Mouse (Mus musculus) cerebellum, adult 11-12 months (tissue): ENCODE measurements around the gene Sapcd1.

Experiments used
- DNase-seq: peaks from one replicate; pipeline ENCODE4 v3.0.0; 2022

Sapcd1 gene

DNA sequence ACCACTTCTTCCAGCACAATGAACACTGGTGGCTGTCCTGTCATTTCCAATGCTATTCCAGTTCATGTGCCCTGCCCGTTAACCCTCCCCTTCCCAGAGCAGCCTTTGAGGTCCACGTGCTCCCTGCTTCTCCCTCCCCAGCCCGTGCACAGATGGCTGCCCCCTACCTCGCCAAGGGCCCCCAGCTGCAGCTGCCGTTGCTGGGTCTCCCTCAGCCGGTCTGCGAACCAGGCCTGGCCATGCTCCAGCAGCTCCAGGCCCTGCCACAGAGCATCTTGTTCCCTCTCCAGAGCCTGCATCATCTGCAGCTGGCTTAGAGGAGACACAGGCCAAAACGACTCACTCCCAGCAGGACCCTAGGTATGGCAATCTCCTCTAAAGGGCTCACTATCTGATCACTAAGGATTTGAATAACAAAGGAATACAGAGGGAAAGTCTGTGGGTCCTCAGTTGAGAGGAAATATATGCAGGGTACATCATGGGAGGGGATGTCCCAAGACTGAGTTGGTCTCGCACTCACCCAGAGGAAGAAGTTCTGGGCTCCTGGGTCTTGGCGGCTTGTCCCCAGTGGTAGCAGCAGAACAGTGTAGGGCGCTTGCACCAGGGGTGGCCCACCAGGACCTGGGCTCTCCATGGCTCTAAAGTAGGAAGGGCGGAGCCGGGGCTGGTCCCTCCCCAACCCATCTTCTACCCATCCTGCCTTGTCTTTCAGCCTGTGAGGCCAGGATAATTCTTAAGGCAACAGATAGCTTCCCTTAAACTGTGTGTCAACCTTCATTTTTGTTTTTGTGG, at the start of gene Sapcd1:
Sapcd1 (minus strand) TSS at position 740 of the 792 bp plus-strand sequence.
- DNase-seq = peak; percentile 49

DNA sequence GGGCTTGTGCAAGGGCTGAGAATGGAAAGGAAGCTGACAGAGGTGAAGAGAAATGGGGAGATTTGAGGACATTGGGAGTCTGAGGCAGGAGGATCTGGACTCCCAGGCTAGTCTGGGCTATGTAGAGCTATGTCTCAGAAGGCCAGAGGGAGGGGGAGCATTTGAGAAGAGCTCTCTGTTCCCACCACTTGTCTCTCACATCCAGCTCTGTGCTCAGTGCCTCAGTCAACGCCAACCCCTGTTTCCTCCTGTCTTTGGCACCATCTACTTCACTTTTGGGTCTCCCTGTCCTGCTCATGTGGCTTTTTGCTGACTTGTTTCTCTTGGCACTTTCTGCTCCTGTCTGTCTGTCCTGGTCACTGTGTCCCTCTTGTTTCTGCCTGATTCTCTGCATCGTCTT, 49.5 kb upstream of the Sapcd1 start:
- DNase-seq = no peak

DNA sequence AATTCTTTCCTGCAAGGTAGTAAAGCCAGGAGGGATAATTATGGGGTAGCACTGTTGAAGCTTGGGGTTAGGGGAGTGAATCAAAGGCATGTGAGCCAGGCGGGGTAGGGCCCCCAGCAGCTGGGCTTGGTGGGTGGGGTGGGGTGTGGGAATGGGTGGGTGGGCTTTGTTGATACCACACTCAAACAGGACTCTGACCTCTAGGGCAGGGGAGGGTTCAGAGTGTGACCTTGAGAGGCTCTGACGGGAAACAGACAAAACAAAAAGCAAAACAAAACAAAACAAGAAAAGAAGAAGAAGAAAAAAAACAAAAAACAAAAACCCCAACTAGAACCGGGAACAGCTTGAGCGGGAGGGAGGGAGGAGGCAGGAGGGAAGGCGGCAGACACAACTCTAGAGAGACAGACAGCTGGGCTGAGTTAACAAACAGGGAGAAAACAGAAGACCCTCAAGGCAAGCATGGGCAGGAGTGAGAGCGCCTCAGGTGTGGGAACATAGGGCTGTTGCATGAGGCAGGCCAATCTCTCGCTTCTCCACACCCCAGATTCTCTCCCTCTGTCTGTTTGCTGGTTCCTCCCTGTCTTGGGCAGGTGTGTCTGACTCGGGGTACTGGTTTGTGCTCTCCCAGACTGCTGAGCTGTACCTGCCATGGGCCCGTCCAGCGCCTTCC, 48.8 kb upstream of the Sapcd1 start, which contains the start of gene Ly6g6e:
Ly6g6e (plus strand) TSS at position 396 of the 670 bp plus-strand sequence.
- DNase-seq = no peak

DNA sequence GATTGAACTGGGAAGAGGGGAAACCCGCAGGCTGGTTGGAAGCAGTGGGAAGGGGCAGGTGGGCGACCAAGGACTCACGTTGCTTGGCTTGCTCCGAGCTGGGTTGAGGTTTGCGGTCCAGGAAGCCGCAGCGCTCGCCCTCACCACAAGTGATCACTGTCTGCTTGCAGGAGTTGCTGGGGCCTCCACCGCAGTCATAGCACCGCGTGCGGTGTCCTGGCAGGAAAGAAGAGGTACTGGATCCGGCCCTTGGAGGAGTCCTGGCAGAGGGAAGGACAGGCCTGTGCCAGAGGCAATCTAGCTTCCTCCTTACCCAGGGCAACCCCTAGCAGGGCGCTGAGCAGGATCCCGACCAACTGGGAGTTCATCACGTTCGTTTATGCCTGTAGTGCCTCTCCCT, 46.3 kb upstream of the Sapcd1 start:
- peak; percentile 93 for DNase-seq

DNA sequence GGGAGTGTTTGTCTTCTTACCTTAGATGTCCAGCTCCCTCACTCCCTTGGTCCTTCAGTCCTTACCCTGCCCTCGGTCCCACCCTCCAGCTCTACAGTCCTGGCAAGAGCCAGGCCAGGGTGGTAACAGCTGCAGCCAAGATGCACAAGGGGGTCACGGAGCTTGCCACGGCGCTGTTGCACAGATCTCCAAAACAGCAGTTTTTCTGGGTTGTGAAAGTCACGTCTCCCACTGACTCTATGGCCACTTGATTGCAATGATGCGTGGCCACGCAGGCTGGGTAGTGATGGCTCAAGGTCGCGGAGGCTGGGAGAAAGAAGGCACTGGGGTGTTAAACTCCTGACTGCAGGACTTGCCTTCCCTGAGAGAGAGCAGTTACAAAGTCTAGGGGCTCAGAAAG, 43.6 kb upstream of the Sapcd1 start:
- peak; percentile 56 for DNase-seq

DNA sequence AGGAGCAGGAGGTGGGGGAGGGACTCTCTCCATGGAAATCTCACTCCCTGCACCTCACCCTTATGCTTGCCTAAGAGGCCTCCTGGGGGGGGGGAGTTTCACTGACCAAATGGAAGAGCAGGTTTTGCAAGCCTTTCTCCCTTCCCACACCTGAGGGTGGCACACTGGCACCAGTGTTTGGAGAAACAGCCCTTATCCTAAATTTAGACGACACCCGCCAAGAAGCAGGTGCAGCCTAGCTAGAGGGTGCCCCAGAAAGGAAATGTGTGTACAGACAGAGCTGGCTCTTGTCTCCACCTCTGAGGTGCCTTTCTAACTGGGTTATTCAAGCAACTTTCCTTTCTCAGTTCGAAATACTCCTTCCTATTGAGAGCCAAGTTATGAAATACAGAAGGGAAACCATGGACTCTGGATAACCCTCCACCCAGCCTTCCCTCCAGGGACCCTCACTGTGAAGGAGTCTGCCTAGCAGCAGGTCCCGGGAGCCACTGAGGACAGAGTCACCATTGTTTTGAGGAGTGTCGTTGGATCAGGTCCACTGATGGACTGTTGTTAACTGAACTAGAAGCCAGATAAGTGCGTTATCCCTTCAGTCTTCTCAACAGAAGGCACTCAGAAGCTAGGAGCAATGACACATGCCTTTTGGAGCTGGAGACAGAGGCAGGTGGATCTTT, 42.9 kb upstream of the Sapcd1 start:
- DNase-seq = peak; percentile 95

DNA sequence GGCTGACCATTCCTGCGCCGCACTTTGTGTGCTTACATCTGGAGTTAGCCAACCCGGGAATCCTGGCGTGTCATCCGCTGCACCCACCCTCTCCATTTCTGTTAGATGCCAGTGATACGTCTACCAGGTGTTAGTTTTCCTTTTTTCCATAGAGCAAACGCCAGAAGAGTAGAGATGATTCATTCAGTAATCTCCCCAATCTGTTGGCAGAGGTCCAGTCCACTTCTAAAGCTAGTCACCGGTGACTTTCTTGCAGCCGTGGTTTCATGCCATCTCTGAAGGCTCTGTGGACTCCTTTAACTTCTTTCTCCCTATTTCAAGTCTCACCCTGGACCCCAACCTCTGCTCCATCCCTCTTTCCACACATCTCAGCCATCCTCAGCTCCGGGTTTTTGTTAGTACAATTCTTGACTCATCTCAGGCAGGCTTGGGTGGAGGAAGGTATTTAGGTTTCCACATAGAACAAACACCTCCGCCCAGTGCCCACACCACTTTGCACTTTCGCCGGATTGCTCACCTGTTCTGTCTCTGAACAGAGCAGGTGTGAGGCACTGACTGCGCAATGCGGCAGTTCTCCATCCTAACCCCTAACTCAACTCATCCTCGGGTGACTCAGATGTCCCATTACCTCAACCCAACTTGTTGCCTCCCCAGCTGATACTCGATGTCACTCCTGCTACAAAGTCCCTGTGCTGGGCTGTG, 40.5 kb upstream of the Sapcd1 start:
- DNase-seq = peak; percentile 55

DNA sequence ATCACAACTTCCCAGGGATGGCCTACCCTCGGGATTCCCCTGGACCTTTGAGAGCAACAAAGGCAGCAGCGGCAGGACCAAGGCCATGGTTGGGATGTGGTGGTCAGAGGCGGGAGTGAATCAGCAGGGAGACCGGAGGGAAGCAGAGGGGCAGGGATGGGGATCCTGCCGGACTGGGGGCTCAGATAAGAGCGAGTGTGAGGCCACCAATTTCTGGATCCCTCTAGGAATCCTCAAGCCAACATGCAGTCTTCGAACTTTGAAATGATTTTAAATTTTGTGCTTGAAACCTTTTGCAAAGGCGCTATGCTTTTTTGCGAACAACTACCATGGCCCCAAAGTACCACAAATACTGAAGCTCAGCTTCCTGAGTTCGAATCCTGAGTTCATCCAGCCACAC, 38.3 kb upstream of the Sapcd1 start, which contains the start of gene Mpig6b:
Mpig6b (minus strand) TSS at position 101 of the 400 bp plus-strand sequence.
- DNase-seq = no peak

DNA sequence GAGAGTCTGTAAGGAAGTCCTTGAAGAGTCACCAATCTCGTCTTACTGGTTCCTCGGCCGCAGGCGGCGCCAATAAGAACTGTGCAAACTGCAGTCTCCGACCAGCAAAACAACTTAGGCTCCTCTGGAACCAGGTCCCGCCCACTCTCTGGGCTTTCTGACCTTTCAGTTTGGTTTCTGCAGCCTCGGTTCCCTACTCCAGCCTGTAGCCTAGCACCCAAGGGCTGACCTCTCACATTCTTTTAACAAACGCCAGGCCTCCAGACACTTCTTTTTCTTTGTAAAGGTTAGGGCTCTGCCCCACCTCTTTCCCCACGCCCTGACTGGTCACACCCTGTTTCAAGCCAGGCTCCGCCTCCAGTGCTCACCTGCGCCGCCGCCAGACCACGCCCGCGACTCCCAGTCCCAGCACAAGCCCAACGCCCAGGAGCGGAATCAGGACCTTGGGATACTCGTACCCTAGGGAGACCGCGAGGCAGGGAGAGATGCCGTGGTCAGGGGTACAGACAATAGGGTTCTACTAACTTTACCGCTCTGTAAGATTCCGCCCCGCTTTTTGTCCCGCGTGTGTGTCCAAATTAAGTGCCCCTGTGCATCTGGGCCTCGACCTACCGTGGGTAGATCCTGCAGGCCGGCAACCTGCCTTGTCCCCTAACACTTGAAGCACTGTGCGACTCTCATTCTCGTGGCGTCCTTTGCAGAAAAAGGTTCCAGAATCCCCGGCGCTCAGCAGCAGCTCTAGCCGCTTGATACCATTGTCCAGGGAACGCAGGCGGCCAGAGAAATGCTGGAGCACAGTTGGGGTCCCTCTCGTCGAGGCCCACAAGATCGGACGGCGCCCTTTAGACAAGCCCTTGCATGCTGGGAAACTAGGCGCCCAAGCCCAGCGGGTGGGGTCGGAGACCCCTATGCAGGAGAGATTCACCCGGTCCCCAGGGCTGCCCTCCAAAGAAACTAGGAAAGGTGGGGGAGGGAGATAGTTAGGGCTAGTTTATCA, 37.4 kb upstream of the Sapcd1 start, which contains the start of gene Ly6g6c:
Ly6g6c (plus strand) TSS at position 438 of the 997 bp plus-strand sequence.
- peak; percentile 73 for DNase-seq

DNA sequence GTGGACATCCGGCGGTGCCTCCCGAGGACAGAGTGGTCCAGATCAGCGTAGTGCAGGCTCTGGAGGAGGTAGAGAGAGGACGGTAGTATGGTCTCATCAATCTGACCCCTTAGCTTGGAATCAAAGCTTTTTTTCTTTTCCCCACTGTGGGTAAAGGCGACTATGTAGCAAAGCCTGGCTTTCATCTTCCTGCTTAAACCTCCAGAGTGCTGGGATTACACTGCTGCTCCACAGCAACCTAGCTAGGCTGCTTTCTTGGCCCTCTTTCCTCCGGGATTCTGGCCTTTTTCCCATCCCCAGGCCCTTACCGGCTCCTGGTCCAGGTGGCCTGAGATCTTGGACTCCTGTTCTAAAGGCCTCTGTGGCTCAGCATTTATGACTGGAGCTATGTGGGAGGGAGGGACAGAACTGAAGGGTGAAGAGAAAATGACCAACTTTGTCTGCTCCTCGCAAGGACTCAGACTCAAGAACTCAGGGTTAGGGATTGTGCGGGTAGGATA, 36.6 kb upstream of the Sapcd1 start:
- DNase-seq = peak; percentile 82

DNA sequence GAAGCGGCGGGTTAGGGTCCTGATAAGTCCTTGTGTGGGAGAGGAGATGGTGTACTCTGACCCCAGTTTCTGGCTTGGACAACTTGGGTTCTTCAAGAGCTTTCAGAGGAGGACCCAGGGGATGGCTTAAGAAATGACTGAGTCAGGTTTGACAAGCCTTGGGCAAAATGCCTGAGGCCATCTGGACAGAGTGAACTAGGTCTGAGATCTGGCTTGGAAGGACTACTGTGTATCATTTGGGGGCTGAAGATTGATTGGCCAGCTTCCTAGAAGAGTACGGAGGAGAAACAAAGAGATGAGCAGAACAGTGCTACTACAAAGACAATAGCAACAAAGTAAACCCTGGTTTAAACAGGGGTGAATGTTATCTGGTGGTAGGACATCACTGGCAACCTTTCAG, 35.6 kb upstream of the Sapcd1 start:
- peak; percentile 54 for DNase-seq

DNA sequence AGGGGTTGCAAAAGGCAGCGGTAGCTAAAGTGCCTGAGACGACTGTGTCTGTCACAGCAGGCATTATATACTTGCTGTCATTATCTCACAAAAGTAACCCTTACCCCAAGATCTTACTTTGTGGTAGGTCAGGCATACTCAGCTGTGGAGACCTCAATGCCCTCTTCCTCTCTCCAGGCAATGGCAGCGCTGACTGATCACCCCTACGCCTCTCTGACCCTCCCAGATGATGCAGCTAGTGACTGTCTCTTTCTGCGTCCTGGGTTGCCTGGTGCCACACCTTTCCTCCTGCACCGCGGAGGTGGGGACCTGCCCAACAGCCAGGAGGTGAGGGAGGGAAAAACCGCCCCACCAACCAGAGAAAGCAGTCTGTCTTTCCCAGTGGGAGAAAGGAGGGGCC, 33.5 kb upstream of the Sapcd1 start:
- peak; percentile 40 for DNase-seq

DNA sequence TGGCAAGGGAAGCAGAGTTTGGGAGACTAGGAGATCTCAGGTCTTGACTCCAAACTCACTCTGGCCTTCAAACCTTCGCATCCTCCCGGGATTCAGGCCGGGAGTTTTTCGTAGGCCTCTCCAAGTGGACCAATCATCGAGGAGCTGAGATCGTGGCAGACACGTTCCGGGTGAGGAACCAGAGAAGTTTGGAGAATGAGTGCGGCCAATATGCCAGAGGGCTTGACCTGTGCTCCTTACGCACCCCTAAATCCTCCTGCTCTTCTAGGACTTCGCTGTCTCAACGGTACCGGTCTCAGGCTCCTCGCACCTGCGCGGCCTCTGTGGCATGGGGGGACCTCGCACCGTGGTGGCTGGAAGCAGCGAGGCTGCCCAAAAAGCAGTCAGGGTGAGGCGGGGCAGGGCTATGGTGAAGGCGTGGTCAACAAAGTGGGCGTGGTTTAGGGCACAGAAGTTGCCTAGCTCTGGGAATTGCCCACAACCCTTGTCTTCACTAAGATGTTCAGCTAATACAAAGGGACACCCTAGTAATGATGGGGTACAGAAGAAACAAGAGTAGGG, 33.0 kb upstream of the Sapcd1 start:
- peak; percentile 61 for DNase-seq

DNA sequence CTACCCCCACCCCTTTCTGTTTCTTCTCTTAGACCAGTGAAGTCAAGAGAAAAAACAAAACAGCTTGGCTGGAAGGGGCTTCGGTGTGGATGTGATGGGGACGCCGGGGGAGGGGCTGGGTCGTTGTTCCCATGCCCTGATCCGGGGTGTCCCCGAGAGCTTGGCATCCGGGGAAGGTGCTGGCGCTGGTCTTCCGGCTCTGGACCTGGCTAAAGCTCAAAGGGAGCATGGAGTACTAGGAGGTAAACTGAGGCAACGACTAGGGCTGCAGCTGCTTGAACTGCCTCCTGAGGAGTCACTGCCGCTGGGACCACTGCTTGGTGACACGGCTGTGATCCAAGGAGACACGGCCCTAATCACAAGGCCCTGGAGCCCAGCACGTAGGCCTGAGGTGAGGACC, 32.3 kb upstream of the Sapcd1 start:
- peak; percentile 65 for DNase-seq

DNA sequence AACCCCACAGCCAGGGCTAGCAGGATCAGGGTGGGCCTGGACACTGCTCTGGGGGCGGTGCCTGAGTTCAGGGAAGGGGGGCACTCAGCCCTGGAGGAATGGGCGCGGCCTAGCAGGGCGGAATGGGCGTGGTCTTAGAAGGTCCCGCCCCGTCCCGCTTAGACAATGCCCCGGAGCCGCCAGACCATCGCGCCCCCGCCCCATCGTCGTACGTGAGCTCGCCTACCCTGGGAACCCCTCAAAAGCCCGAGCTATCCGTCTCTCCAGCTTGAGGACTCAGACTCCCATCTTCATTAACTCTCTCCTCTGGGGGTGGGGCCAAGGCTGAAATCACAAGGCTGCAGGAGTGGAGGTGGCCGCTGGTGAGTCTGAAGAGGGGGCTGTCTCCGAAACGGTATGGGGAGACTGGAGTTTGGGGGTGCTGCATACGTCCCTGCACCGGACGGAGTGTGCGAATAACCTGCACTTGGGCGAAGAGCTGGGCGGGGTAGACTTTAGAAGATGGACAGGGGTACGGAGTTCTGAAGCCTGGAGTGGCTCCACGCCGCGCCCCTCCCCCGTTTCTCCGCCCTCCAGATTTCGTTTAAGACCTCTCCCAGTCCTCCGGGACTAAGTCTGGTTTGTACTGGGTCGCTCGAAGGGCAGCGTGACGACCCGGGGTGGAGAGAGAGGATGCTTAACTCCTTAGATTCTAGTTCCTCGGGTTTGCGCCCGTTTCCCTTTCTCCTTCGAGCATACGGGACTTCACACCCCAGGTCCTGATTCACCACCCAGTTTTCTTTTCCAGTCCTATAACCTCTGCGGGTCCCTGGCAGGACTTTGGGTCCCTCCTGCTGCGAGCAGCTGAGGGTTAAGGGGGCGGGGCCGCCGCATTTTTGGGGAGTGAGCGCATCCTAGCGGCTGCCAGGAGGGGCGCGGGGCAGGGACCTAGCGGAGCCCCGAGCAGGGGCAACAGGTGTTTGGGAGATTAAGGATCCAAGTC, 31.4 kb upstream of the Sapcd1 start, which contains the start of gene Ddah2:
Ddah2 (plus strand) TSS at position 125 of the 982 bp plus-strand sequence.
- DNase-seq = peak; percentile 84

DNA sequence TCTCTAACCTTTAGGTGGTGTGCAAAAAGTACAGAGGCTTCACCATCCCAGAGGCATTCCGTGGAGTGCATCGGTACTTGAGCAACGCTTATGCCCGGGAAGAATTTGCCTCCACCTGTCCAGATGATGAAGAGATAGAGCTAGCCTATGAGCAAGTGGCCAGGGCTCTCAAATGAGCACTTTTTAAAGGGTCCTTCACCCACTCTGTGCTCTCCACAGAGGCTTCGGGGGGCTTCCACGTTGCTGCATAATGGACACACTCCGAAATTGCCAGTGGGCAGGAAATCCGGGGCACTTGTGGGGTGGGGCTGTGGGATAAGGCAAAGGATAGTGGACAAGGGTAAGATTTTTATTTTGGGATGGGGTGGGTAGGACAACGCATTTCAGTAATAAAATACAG, 30.5 kb upstream of the Sapcd1 start:
- DNase-seq = peak; percentile 37

DNA sequence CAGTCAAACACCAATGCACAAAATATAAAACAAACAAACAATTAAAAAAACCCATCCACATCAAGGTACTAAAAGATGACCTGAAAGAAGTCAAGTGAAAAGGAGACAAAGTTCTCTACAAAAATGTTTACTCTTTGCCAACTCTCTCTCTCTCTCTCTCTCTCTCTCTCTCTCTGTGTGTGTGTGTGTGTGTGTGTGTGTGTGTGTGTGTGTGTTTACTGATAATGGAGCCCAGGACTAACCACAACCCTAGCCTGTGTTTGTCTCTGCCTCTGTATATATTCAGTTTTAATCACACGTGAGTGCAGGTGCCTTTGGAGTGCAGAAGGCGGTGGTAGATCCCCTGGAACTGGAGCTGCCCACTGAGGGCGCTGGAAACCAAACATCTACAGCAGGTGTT, 29.3 kb upstream of the Sapcd1 start:
- no peak for DNase-seq

DNA sequence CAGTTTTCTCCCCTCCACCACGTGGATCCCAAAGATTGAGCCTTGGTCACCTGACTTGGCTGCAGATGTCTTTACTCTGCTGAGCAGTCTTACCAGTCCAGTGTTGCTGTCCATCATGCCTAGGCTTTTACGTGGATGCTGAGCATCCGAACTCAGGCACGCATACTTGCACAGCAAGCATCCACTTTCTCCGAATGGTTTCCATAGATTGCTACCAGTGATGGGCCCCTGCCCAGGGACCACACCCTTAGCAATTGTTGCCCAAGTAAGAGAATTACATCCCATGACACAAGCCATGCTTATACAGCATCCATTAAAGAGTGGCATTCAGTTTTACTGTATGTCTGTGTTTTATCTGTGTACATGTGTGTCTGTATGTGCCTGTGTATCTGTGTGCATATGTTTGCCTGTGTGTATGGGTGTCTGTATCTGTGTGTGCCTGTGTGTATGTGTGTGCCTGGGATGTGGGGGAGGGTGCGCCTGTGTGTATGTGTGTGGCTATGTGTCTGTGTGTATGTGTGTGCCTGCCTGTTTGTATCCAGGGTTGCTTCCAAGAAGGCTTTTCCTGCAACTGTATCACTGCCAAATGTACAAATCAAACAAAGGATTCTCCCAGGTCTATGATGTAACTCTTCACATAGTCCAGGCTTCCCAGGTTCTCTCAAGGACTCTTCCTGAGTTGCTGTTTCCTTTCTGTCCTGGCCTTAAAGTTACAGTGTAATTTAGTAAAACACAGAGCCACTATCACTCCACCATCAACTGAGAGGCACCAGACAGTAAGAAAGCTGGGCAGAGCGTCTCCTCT, 28.1 kb upstream of the Sapcd1 start:
- no peak for DNase-seq
